Mouse (Mus musculus) stomach, embryonic 15.5 days (tissue): ENCODE measurements around the gene 2900011O08Rik. TPM values are rescaled to one million over a fixed set of nuclear protein-coding genes. Genes with fewer than 3 reads are reported as not detected.

Experiments
- ATAC-seq: fragments of 200-750 bp; cut with Nextera tagmentation; 2 replicates; pipeline ENCODE4 v1.8.0; 2017; ENCODE audit warnings: low read depth, moderate number of reproducible peaks, moderate TSS enrichment; ENCODE audit not compliant: insufficient read depth, low FRiP score
- H3K27ac ChIP-seq: fragments of 300-500 bp; sonication (generic); 2 replicates; pipeline ENCODE4 v1.5.1; 2015; ENCODE audit warnings: mild to moderate bottlenecking, inconsistent platforms
- H3K27me3 ChIP-seq: fragments of 300-500 bp; sonication (generic); replicated peaks from 2 replicates; pipeline ENCODE4 v1.6.1; 2015; ENCODE audit warnings: inconsistent platforms
- H3K36me3 ChIP-seq: fragments of 300-500 bp; sonication (generic); 2 replicates; pipeline ENCODE4 v1.6.1; 2015; ENCODE audit warnings: inconsistent platforms
- H3K4me1 ChIP-seq: fragments of 300-500 bp; sonication (generic); 2 replicates; pipeline ENCODE4 v1.6.1; 2015; ENCODE audit warnings: inconsistent platforms
- H3K4me2 ChIP-seq: fragments of 300-500 bp; sonication (generic); 2 replicates; pipeline ENCODE4 v1.6.1; 2015; ENCODE audit warnings: mild to moderate bottlenecking, inconsistent platforms
- H3K4me3 ChIP-seq: fragments of 300-500 bp; sonication (generic); replicated peaks from 2 replicates; pipeline ENCODE4 v1.5.1; 2015; ENCODE audit warnings: inconsistent platforms
- H3K9ac ChIP-seq: fragments of 300-500 bp; sonication (generic); 2 replicates; pipeline ENCODE4 v1.6.1; 2015; ENCODE audit warnings: inconsistent platforms
- H3K9me3 ChIP-seq: fragments of 300-500 bp; sonication (generic); 2 replicates; pipeline ENCODE4 v1.6.1; 2016; ENCODE audit warnings: inconsistent platforms
- WGBS: fragments of 180-500 bp; shearing (Covaris S2); methylation state at CpG from one replicate; pipeline ENCODE4 v1.1.7; 2015; 5-methylcytosine and 5-hydroxymethylcytosine counted together
- polyA plus RNA-seq: library from polyadenylated mRNA; unstranded; fragments of >200 nt; fragmentation: Nextera tagmentation; extraction: Ambion mirVana; gene quantifications from 2 replicates; pipeline ENCODE4 v1.2.1, GENCODE M21; 2015

The 2900011O08Rik gene
- polyA plus RNA-seq, 1 experiment from 2014 or later: 2.4 TPM

DNA sequence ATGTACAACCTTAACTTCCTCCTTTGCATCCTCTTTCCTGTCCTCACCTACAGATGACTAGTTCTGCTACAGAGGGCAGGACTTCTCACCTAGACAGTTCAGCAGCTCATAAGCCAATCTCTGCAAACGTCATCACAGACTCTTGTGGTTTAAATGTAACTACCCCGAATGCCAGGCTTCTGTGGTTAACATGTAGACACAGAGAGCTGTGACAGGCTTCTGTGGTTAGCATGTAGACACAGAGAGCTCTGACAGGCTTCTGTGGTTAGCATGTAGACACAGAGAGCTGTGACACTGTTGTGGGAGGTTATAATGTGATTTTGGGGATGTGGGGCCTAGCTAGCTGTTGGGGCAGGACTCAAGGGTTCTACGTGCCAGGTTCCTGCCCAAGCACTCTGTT, 101.8 kb downstream of the 2900011O08Rik start:
- Histone ChIP-seq H3K27ac (no peak overlapping the region), H3K4me1 (no peaks in the 10 kb centered on the region), H3K4me3 (no peak overlapping the region), H3K4me2 (no peak overlapping the region), H3K9ac (no peak overlapping the region), H3K9me3 (no peaks in the 10 kb centered on the region), H3K27me3 (no peaks in the 10 kb centered on the region), H3K36me3 (no peaks in the 10 kb centered on the region)
- 63% methylated on average over 3 of the region's 3 CpGs for WGBS
- ATAC-seq: no peak

GRCm38 (mm10) chr16:14089296-14089695, 102.9 kb downstream of the 2900011O08Rik start:
- Histone ChIP-seq H3K9me3 (no peaks in the 10 kb centered on the region), H3K4me3 (no peak overlapping the region), H3K4me1 (no peaks in the 10 kb centered on the region), H3K4me2 (no peak overlapping the region), H3K9ac (no peak overlapping the region), H3K36me3 (no peaks in the 10 kb centered on the region), H3K27me3 (no peaks in the 10 kb centered on the region), H3K27ac (no peak overlapping the region)
- 89% methylated on average over 3 of the region's 3 CpGs for WGBS
- no peak for ATAC-seq

GRCm38 (mm10) chr16:14091771-14092170, 105.4 kb downstream of the 2900011O08Rik start:
- no peak for ATAC-seq
- Histone ChIP-seq H3K4me3 (no peak overlapping the region), H3K36me3 (no peaks in the 10 kb centered on the region), H3K27me3 (no peaks in the 10 kb centered on the region), H3K4me2 (no peak overlapping the region), H3K9ac (no peak overlapping the region), H3K4me1 (no peaks in the 10 kb centered on the region), H3K9me3 (no peaks in the 10 kb centered on the region), H3K27ac (no peak overlapping the region)
- WGBS: 68% methylated on average over 2 of the region's 2 CpGs

DNA sequence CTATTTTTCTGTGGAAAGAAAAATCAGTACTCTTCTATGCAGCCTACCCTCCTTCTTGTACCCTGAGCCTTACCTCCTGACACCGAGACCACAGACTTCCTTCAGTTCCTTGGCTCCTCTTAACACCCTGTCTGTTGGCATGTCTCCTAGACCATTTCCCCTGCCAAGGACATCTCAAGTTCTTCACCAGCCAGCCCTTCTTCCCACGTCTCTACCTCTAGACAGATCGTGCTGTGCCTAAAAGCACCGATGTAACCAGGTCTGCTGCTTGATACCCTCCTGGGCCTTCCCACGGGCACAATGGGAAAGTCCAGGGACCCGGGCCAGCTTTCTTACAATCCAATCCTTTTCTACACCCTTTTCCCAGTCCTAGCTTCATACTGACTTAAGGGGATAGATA, 119.5 kb downstream of the 2900011O08Rik start:
- WGBS: 84% methylated on average over 6 of the region's 6 CpGs
- Histone ChIP-seq H3K9ac (no peak overlapping the region), H3K9me3 (no peaks in the 10 kb centered on the region), H3K4me2 (no peak overlapping the region), H3K4me3 (no peak overlapping the region), H3K36me3 (peaks cover 10% of the 10 kb centered on the region; the same call in 1 of the 2 replicates), H3K27me3 (no peaks in the 10 kb centered on the region), H3K4me1 (no peaks in the 10 kb centered on the region), H3K27ac (no peak overlapping the region)
- no peak for ATAC-seq

- Histone ChIP-seq H3K9me3 (no peaks in the 10 kb centered on the region), H3K4me1 (no peaks in the 10 kb centered on the region), H3K4me3 (no peak overlapping the region), H3K27ac (no peak overlapping the region), H3K9ac (no peak overlapping the region), H3K4me2 (no peak overlapping the region), H3K27me3 (no peaks in the 10 kb centered on the region), H3K36me3 (peaks cover 30% of the 10 kb centered on the region)
- no peak for ATAC-seq
- WGBS: 80% methylated on average over 3 of the region's 3 CpGs
These were observed 123.3 kb downstream of the 2900011O08Rik start for GRCm38 (mm10) chr16:14109651-14110230.

- no peak overlapping the region for H3K9ac ChIP-seq
- no peaks in the 10 kb centered on the region for H3K27me3 ChIP-seq
- no peak overlapping the region for H3K4me3 ChIP-seq
- WGBS: 62% methylated on average over 2 of the region's 2 CpGs
- H3K4me2 ChIP-seq: no peak overlapping the region
- no peaks in the 10 kb centered on the region for H3K4me1 ChIP-seq
- H3K36me3 ChIP-seq: peaks cover 30% of the 10 kb centered on the region
- no peak for ATAC-seq
- no peak overlapping the region for H3K27ac ChIP-seq
- no peaks in the 10 kb centered on the region for H3K9me3 ChIP-seq
These were observed 124.5 kb downstream of the 2900011O08Rik start for GRCm38 (mm10) chr16:14110922-14111321.

- H3K36me3 ChIP-seq: peaks cover 36% of the 10 kb centered on the region
- no peak for ATAC-seq
- H3K9me3 ChIP-seq: no peaks in the 10 kb centered on the region
- H3K9ac ChIP-seq: no peak overlapping the region
- no peak overlapping the region for H3K4me2 ChIP-seq
- no peak overlapping the region for H3K4me3 ChIP-seq
- no peak overlapping the region for H3K27ac ChIP-seq
- H3K27me3 ChIP-seq: no peaks in the 10 kb centered on the region
- 70% methylated on average over 2 of the region's 2 CpGs for WGBS
- H3K4me1 ChIP-seq: no peaks in the 10 kb centered on the region
These were observed 125.7 kb downstream of the 2900011O08Rik start for GRCm38 (mm10) chr16:14112133-14112532.

- H3K27me3 ChIP-seq: no peaks in the 10 kb centered on the region
- H3K36me3 ChIP-seq: peaks cover 41% of the 10 kb centered on the region
- no peak for ATAC-seq
- H3K9me3 ChIP-seq: no peaks in the 10 kb centered on the region
- H3K4me1 ChIP-seq: no peaks in the 10 kb centered on the region
- WGBS: 89% methylated on average over 3 of the region's 3 CpGs
- H3K4me2 ChIP-seq: no peak overlapping the region
- no peak overlapping the region for H3K4me3 ChIP-seq
- H3K27ac ChIP-seq: no peak overlapping the region
- H3K9ac ChIP-seq: no peak overlapping the region
These were observed 126.3 kb downstream of the 2900011O08Rik start for GRCm38 (mm10) chr16:14112742-14113141.

DNA sequence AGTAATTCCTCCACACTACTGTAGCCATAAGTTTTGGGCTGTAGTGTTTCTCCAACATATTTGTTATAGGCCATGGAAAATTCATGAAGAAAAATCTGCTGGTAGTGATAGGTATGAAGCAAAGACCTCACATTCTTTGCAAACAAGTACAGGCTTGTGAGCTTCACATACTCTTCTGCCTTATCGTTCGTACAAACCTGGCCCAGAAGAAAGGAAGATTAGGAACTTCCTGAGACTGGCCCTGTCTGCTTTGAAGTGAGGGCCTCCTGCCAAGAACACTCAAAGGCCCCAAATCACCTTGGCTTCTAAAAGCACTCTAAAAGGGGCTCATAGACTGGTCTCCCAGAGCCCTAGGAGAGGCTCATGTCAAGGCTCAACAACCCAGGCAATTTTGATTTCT, 130.9 kb downstream of the 2900011O08Rik start:
- WGBS: 67% methylated on average over 2 of the region's 2 CpGs

DNA sequence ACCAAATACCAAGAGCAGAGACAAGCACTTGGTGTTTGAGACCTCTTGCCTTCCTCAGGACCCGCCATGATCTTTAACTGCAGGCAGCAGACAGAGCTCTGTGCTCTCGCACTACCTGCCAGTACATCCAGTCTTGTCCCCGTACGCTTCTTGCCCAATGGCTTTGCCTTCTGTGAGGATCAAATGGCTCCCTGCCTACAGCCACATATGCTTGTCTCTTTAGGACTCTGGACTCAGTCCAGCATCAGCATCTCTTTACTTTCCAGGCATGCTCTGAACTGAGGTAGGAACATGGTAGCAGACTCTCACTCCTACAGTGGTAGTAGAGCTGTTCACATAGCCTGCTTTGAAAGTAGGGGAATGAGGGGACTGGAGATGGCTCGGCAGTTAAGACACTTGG, 134.5 kb downstream of the 2900011O08Rik start:
- H3K27ac ChIP-seq: no peak overlapping the region
- no peak for ATAC-seq
- peaks cover 52% of the 10 kb centered on the region for H3K36me3 ChIP-seq
- no peaks in the 10 kb centered on the region for H3K4me1 ChIP-seq
- 92% methylated on average over 5 of the region's 5 CpGs for WGBS
- H3K27me3 ChIP-seq: no peaks in the 10 kb centered on the region
- H3K9me3 ChIP-seq: no peaks in the 10 kb centered on the region
- H3K9ac ChIP-seq: no peak overlapping the region
- no peak overlapping the region for H3K4me3 ChIP-seq
- H3K4me2 ChIP-seq: no peak overlapping the region

More for the DNA sequence above, 130.9 kb downstream of the 2900011O08Rik start:
- Histone ChIP-seq H3K27me3 (no peaks in the 10 kb centered on the region), H3K27ac (no peak overlapping the region; the same call in 1 of the 2 replicates), H3K9ac (no peak overlapping the region), H3K4me3 (no peak overlapping the region), H3K4me2 (no peak overlapping the region), H3K36me3 (peaks cover 38% of the 10 kb centered on the region), H3K4me1 (no peaks in the 10 kb centered on the region), H3K9me3 (no peaks in the 10 kb centered on the region)
- no peak for ATAC-seq

GRCm38 (mm10) chr16:14121563-14121962, 135.2 kb downstream of the 2900011O08Rik start:
- H3K4me3 ChIP-seq: no peak overlapping the region
- H3K9me3 ChIP-seq: no peaks in the 10 kb centered on the region
- H3K36me3 ChIP-seq: peaks cover 53% of the 10 kb centered on the region
- ATAC-seq: no peak
- no peaks in the 10 kb centered on the region for H3K27me3 ChIP-seq
- no peak overlapping the region for H3K4me2 ChIP-seq
- WGBS: 94% methylated on average over 7 of the region's 7 CpGs
- no peak overlapping the region for H3K9ac ChIP-seq
- H3K27ac ChIP-seq: no peak overlapping the region
- H3K4me1 ChIP-seq: no peaks in the 10 kb centered on the region

- H3K36me3 ChIP-seq: peaks cover 43% of the 10 kb centered on the region
- H3K9me3 ChIP-seq: no peaks in the 10 kb centered on the region
- ATAC-seq: no peak
- H3K27ac ChIP-seq: no peak overlapping the region
- H3K4me1 ChIP-seq: no peaks in the 10 kb centered on the region
- no peak overlapping the region for H3K4me2 ChIP-seq
- H3K9ac ChIP-seq: no peak overlapping the region
- no peaks in the 10 kb centered on the region for H3K27me3 ChIP-seq
- no peak overlapping the region for H3K4me3 ChIP-seq
These were observed 136.2 kb downstream of the 2900011O08Rik start for GRCm38 (mm10) chr16:14122586-14122985.

GRCm38 (mm10) chr16:14123901-14124300, 137.5 kb downstream of the 2900011O08Rik start:
- H3K4me3 ChIP-seq: no peak overlapping the region
- peaks cover 40% of the 10 kb centered on the region for H3K36me3 ChIP-seq
- no peaks in the 10 kb centered on the region for H3K27me3 ChIP-seq
- H3K4me1 ChIP-seq: no peaks in the 10 kb centered on the region
- no peak for ATAC-seq
- H3K9ac ChIP-seq: no peak overlapping the region
- H3K4me2 ChIP-seq: no peak overlapping the region
- 90% methylated on average over 2 of the region's 2 CpGs for WGBS
- no peaks in the 10 kb centered on the region for H3K9me3 ChIP-seq
- H3K27ac ChIP-seq: no peak overlapping the region
